In the genomic region with DNA sequence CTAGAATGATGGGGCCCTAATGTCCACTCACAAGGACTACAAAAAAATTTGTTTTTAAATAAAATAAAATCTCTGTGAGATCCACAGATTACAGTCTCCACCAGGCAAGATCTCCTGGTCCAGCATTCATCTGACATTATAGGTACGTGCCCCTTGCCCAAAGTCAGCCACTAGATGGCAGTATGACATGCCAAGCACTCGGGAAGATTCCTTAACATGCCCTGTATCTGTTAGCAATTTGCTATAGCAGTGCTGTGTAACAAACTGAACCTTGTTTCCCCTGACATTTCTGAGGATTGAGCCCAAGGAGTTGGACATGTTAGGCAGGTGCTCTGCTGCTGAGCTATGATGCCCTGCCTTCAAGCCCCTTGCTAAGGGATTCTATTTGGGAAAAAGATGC, we compare ENCODE assay signal across 10 mouse cellular contexts. TPM values are rescaled to one million over a fixed set of nuclear protein-coding genes. Genes with fewer than 3 reads are reported as not detected.
DNase-seq lines count a peak whose midpoint lies in the region; ATAC-seq lines count a peak whose summit lies in the region.
"Had no signal": no experiment of that assay in that cellular context is flagged by ENCODE, and none has a peak within 500 bp of the region (broad histone marks: within the 10 kb centered on the region; RNA-seq: fewer than 3 reads in every experiment).

No protein-coding gene starts in this region.

- H3K36me3 ChIP-seq in neural tube, embryonic 15.5 days, result no peaks in the 10 kb centered on the region
- H3K36me3 ChIP-seq: liver, embryonic 15.5 days had no signal

- no peak overlapping the region for H3K4me2 ChIP-seq in neural tube, embryonic 15.5 days
- H3K4me2 ChIP-seq: heart, embryonic 11.5 days; liver, embryonic 15.5 days had no signal

- H3K9me3 ChIP-seq in neural tube, embryonic 15.5 days (replicated peaks), result no peaks in the 10 kb centered on the region
- H3K9me3 ChIP-seq: liver, embryonic 15.5 days had no signal

- peak; percentile 43 for DNase-seq in kidney, adult 18-20 months
- no peak for DNase-seq in kidney, adult 11 months
- peak; percentile 44 to 56 for DNase-seq in CD8-positive naive resting alpha-beta T cell, adult 2 months (ENCODE audit: low read depth in 2 of 2, low spot score in 2 of 2)
- peak; percentile 44 for DNase-seq in c-Kit-positive CD71-positive TER-119-negative erythroid progenitor cells, embryonic 14.5 days (ENCODE audit: low read depth)
- peak; percentile 11 to 14 for DNase-seq in monocyte, adult 2 months (ENCODE audit: low read depth in 1 of 2, low spot score in 2 of 2)
- no peak for DNase-seq in urinary bladder, postnatal 36 days (ENCODE audit: low spot score in 2 of 2)
- no peak for DNase-seq in right cerebral cortex, postnatal 36 days (ENCODE audit: low spot score in 2 of 2)

- no peaks in the 10 kb centered on the region for H3K27me3 ChIP-seq in neural tube, embryonic 15.5 days (replicated peaks)
- H3K27me3 ChIP-seq: liver, embryonic 15.5 days had no signal

- ATAC-seq in neural tube, embryonic 15.5 days (ENCODE audit: low FRiP score), result no peak

- no peak overlapping the region for H3K27ac ChIP-seq in neural tube, embryonic 15.5 days (replicated peaks)
- H3K27ac ChIP-seq: liver, embryonic 15.5 days had no signal

- no peak overlapping the region for H3K9ac ChIP-seq in neural tube, embryonic 15.5 days (replicated peaks)
- H3K9ac ChIP-seq: liver, embryonic 15.5 days had no signal

- WGBS in neural tube, embryonic 15.5 days, result 52% methylated on average over 2 of the region's 2 CpGs

- no peaks in the 10 kb centered on the region for H3K4me1 ChIP-seq in neural tube, embryonic 15.5 days

- H3K4me3 ChIP-seq in neural tube, embryonic 15.5 days (replicated peaks), result no peak overlapping the region
- H3K4me3 ChIP-seq: liver, embryonic 15.5 days had no signal

RNA-seq across cellular contexts. Expression of a gene that starts 8.0 kb away (rescaled TPM):
- polyA plus RNA-seq in neural tube, embryonic 15.5 days (2015; fragmentation: Nextera tagmentation; extraction: Ambion mirVana), result 141 and 151 TPM in 2 replicates

RNA-seq across cellular contexts. Expression of a gene that starts 38.5 kb away (rescaled TPM):
- 0.19 and 0.33 TPM in 2 replicates for polyA plus RNA-seq in neural tube, embryonic 15.5 days (2015; fragmentation: Nextera tagmentation; extraction: Ambion mirVana)
- polyA plus RNA-seq: liver, embryonic 15.5 days had no signal

Comparison
In these comparisons a context has a peak if more than half of its experiments do, and no peak if none do; other contexts are left out.
1. DNase-seq: peak in kidney, adult 18-20 months (single experiment), CD8-positive naive resting alpha-beta T cell, adult 2 months (2 of 2), c-Kit-positive CD71-positive TER-119-negative erythroid progenitor cells, embryonic 14.5 days (single experiment) and monocyte, adult 2 months (2 of 2); none in kidney, adult 11 months (single experiment), urinary bladder, postnatal 36 days (0 of 2) and right cerebral cortex, postnatal 36 days (0 of 2).